Mouse (Mus musculus) neural tube, embryonic 11.5 days (tissue): Measurements from ENCODE around the gene Smim9. TPM values are rescaled to one million over a fixed set of nuclear protein-coding genes. Genes with fewer than 3 reads are reported as not detected.
"Not testable (repeated sequence)": the region's sequence is repeated elsewhere in the genome, so short reads cannot be mapped to it uniquely, and the experiment has no call there.

Experiments
- ATAC-seq: fragments of 200-750 bp; cut with Nextera tagmentation; 2 replicates; pipeline ENCODE4 v1.8.0; 2017; ENCODE audit warnings: moderate number of reproducible peaks, mild to moderate bottlenecking, moderate TSS enrichment, moderate library complexity; ENCODE audit not compliant: insufficient read depth, low FRiP score, low TSS enrichment
- DNase-seq: peaks from one replicate; pipeline ENCODE4 v3.0.0-alpha.2; 2015; ENCODE audit warnings: low spot score
- H3K27ac ChIP-seq: fragments of 300-500 bp; sonication (generic); 2 replicates; pipeline ENCODE4 v1.5.1; 2014; ENCODE audit warnings: low read depth, mild to moderate bottlenecking, low read length
- H3K27me3 ChIP-seq: fragments of 300-500 bp; sonication (generic); 2 replicates; pipeline ENCODE4 v1.6.1; 2014; ENCODE audit warnings: mild to moderate bottlenecking, low read length, mixed read lengths; ENCODE audit not compliant: control insufficient read depth, insufficient read depth
- H3K36me3 ChIP-seq: fragments of 300-500 bp; sonication (generic); 2 replicates; pipeline ENCODE4 v1.6.1; 2014; ENCODE audit warnings: mild to moderate bottlenecking, low read length, moderate library complexity, mixed read lengths; ENCODE audit not compliant: control insufficient read depth, insufficient read depth
- H3K4me1 ChIP-seq: fragments of 300-500 bp; sonication (generic); 2 replicates; pipeline ENCODE4 v1.6.1; 2014; ENCODE audit warnings: low read length, mixed read lengths; ENCODE audit not compliant: control insufficient read depth, insufficient read depth
- H3K4me2 ChIP-seq: fragments of 300-500 bp; sonication (generic); 2 replicates; pipeline ENCODE4 v1.6.1; 2014; ENCODE audit warnings: low read depth, mild to moderate bottlenecking, moderate library complexity
- H3K4me3 ChIP-seq: fragments of 300-500 bp; sonication (generic); 2 replicates; pipeline ENCODE4 v1.5.1; 2014; ENCODE audit warnings: low read depth, low read length
- H3K9ac ChIP-seq: fragments of 300-500 bp; sonication (generic); 2 replicates; pipeline ENCODE4 v1.6.1; 2014; ENCODE audit warnings: mild to moderate bottlenecking, low read length
- H3K9me3 ChIP-seq: fragments of 300-500 bp; sonication (generic); 2 replicates; pipeline ENCODE4 v1.6.1; 2016; ENCODE audit warnings: low read length; ENCODE audit not compliant: control insufficient read depth
- WGBS: fragments of 180-500 bp; shearing (Covaris S2); extraction: QIAGEN DNeasy Blood & Tissue Kit; methylation state at CpG from one replicate; pipeline ENCODE4 v1.1.7; 2014; 5-methylcytosine and 5-hydroxymethylcytosine counted together
- polyA plus RNA-seq: library from polyadenylated mRNA; unstranded; fragments of >200 nt; fragmentation: Nextera tagmentation; extraction: Ambion mirVana; gene quantifications from 2 replicates; pipeline ENCODE4 v1.2.1, GENCODE M21; 2014

Gene Smim9
- not detected in 2 replicates for polyA plus RNA-seq

GRCm38 (mm10) chrX:75163670-75164069 lies at the start of gene Smim9:
Smim9 (minus strand) TSS chrX:75163770.
- no peak for ATAC-seq
- no peak within 1 kb of the TSS for H3K4me3 ChIP-seq
- no peak within 1 kb of the TSS for H3K4me2 ChIP-seq
- no peak within 1 kb of the TSS for H3K9ac ChIP-seq
- no peaks in the 10 kb centered on the region for H3K9me3 ChIP-seq
- no peaks in the 10 kb centered on the region for H3K36me3 ChIP-seq
- WGBS: 74% methylated on average over 1 of the region's 1 CpGs
- H3K4me1 ChIP-seq: no peaks in the 10 kb centered on the region
- H3K27ac ChIP-seq: no peak within 1 kb of the TSS
- no peaks in the 10 kb centered on the region for H3K27me3 ChIP-seq
- no peak for DNase-seq

DNA sequence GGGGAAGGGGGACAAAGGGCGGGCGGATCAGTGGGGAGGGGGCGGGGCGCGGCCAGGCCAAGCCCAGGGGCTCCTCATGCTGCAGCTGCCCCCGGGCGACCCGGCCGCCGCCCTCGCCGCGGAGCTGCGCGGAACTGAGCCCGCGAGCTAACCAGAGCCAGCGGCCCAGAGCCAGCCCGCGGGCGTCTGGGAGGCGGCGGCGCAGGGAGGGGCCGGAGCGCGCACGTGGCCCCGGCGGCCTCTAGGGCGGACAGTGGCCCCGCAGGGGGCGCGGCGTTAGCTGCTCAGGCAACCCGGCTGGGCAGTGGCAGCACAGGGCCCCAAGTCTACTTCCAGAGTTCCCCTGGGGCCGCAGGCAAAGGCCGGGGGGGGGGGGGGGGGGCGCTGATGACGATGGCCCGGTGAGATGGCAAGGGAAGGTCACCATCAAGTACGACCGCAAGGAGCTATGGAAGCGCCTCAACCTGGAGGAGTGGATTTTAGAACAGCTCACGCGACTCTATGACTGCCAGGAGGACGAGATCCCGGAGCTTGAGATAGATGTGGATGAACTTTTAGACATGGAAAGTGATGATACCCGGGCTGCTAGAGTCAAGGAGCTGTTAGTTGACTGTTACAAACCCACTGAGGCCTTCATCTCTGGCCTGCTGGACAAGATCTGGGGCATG lies 7.9 kb downstream of the Smim9 start:
- Histone ChIP-seq H3K27me3 (no peaks in the 10 kb centered on the region), H3K4me2 (peak overlapping the region; percentile 43), H3K4me3 (peak overlapping the region; percentile 36), H3K9me3 (no peaks in the 10 kb centered on the region), H3K4me1 (no peaks in the 10 kb centered on the region), H3K9ac (peak overlapping the region; percentile 50), H3K27ac (no peak overlapping the region), H3K36me3 (no peaks in the 10 kb centered on the region)
- WGBS: 20% methylated on average over 21 of the region's 49 CpGs
- ATAC-seq (peak; percentile 76), DNase-seq (peak; percentile 61)

- WGBS: 75% methylated on average over 1 of the region's 1 CpGs
- no peak overlapping the region for H3K27ac ChIP-seq
- no peaks in the 10 kb centered on the region for H3K36me3 ChIP-seq
- no peaks in the 10 kb centered on the region for H3K4me1 ChIP-seq
- H3K9me3 ChIP-seq: no peaks in the 10 kb centered on the region
- H3K4me2 ChIP-seq: no peak overlapping the region
- no peak overlapping the region for H3K9ac ChIP-seq
- no peak overlapping the region for H3K4me3 ChIP-seq
- no peak for DNase-seq
- no peak for ATAC-seq
- H3K27me3 ChIP-seq: no peaks in the 10 kb centered on the region
Observed at GRCm38 (mm10) chrX:75152249-75152648, 11.3 kb downstream of the Smim9 start.

- ATAC-seq: no peak
Observed at GRCm38 (mm10) chrX:75150304-75150703, 13.3 kb downstream of the Smim9 start.

DNA sequence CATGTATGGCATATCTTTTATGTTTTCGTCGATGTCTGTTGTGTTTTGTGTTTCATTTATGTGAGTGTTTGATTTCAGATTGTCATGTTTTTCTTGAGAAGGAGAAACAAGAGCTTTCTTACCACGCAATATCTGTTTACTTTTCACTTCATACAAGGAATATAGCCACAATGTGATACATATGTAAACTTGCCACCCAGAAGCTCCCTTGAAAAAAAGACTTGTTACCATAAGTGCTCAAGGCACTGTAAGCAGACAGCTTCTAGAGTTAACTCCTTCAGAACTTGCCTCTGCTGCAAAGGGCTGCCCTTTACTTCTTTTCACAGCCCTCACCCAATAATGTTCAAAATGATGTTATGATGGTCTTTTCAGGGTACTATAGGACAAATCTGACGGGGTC lies 15.2 kb downstream of the Smim9 start:
- WGBS: 85% methylated on average over 4 of the region's 4 CpGs
- Histone ChIP-seq H3K27ac (no peak overlapping the region), H3K9me3 (no peaks in the 10 kb centered on the region), H3K4me3 (no peak overlapping the region), H3K36me3 (no peaks in the 10 kb centered on the region), H3K27me3 (no peaks in the 10 kb centered on the region), H3K9ac (no peak overlapping the region), H3K4me2 (no peak overlapping the region), H3K4me1 (no peaks in the 10 kb centered on the region)
- DNase-seq (no peak), ATAC-seq (no peak)

More at GRCm38 (mm10) chrX:75150304-75150703, 13.3 kb downstream of the Smim9 start:
- Histone ChIP-seq H3K4me2 (no peak overlapping the region), H3K4me1 (no peaks in the 10 kb centered on the region), H3K9ac (no peak overlapping the region), H3K36me3 (no peaks in the 10 kb centered on the region), H3K27ac (no peak overlapping the region), H3K27me3 (no peaks in the 10 kb centered on the region), H3K4me3 (no peak overlapping the region), H3K9me3 (no peaks in the 10 kb centered on the region)
- 69% methylated on average over 2 of the region's 2 CpGs for WGBS
- no peak for DNase-seq

GRCm38 (mm10) chrX:75143124-75143555 lies 20.4 kb downstream of the Smim9 start:
- not testable (repeated sequence) for H3K9me3 ChIP-seq, H3K9ac ChIP-seq, H3K27ac ChIP-seq, H3K4me1 ChIP-seq, H3K36me3 ChIP-seq, ATAC-seq, H3K27me3 ChIP-seq
- peak overlapping the region; percentile 36 for H3K4me2 ChIP-seq
- H3K4me3 ChIP-seq: peak overlapping the region; percentile 22
- WGBS: 15% methylated on average over 12 of the region's 42 CpGs
- peak; percentile 18 for DNase-seq

- no peak overlapping the region for H3K4me3 ChIP-seq
- no peak overlapping the region for H3K27ac ChIP-seq
- H3K4me2 ChIP-seq: no peak overlapping the region
- DNase-seq: no peak
- no peak overlapping the region for H3K9ac ChIP-seq
- WGBS: 94% methylated on average over 2 of the region's 2 CpGs
- no peaks in the 10 kb centered on the region for H3K9me3 ChIP-seq
- H3K36me3 ChIP-seq: no peaks in the 10 kb centered on the region
- no peaks in the 10 kb centered on the region for H3K4me1 ChIP-seq
- no peak for ATAC-seq
- H3K27me3 ChIP-seq: no peaks in the 10 kb centered on the region
Observed at GRCm38 (mm10) chrX:75138182-75138581, 25.4 kb downstream of the Smim9 start.

DNA sequence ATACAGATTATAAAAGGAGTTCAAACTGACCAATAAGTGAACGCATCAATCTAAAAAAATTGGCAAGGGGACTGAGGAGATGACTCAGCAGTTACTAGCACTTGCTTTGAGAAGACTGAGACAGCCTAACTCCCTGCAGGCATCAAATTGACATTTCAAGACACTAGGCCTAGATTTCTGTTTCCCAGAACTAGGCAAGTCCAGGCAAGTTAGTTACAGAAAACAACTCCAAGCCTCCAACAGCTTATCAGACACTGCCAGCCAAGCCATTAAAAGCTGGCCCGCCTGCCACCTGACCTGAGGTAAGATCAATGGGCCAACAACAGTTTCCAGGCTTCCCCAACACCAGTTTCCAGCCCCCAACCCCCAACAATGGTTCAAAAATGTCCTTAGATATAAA lies 25.8 kb downstream of the Smim9 start:
- Histone ChIP-seq H3K9ac (no peak overlapping the region), H3K27me3 (no peaks in the 10 kb centered on the region), H3K27ac (no peak overlapping the region), H3K9me3 (no peaks in the 10 kb centered on the region), H3K4me3 (no peak overlapping the region), H3K36me3 (no peaks in the 10 kb centered on the region), H3K4me1 (no peaks in the 10 kb centered on the region), H3K4me2 (no peak overlapping the region)
- 83% methylated on average over 2 of the region's 2 CpGs for WGBS
- ATAC-seq (no peak), DNase-seq (no peak)

DNA sequence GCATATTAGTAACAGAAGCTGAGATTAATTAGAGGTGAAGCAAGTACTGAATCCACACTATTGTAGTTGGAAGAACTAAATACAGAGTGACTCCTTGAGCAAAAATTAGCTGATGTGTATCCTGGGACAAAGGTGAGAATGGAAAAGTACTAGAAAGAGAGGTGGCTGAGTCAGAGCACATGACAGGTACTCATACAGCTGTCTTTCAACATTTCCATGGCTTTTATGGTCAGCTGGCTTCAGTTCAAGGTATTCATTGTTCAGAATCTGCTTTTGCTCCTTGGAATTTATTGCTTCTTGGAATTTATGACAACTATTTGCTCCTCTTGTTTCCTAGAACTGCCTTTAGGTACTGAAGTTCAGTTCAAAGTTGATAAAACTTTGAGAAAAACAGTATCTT lies 26.6 kb downstream of the Smim9 start:
- H3K36me3 ChIP-seq: no peaks in the 10 kb centered on the region
- H3K27ac ChIP-seq: no peak overlapping the region
- no peak overlapping the region for H3K4me3 ChIP-seq
- H3K9ac ChIP-seq: no peak overlapping the region
- DNase-seq: no peak
- no peaks in the 10 kb centered on the region for H3K27me3 ChIP-seq
- no peak overlapping the region for H3K4me2 ChIP-seq
- no peaks in the 10 kb centered on the region for H3K4me1 ChIP-seq
- H3K9me3 ChIP-seq: no peaks in the 10 kb centered on the region
- no peak for ATAC-seq
